Mouse (Mus musculus): ENCODE measurements around the gene Trim6. TPM values are rescaled to one million over a fixed set of nuclear protein-coding genes. Genes with fewer than 3 reads are reported as not detected.
"Not testable (repeated sequence)": the region's sequence is repeated elsewhere in the genome, so short reads cannot be mapped to it uniquely, and the experiment has no call there.

Gene Trim6
- polyA plus RNA-seq, 1 experiment from 2014 or later = 7.6 TPM

GRCm38 (mm10) chr7:104217881-104218280 lies 712 bp upstream of the Trim6 start:
- Histone ChIP-seq H3K9me3 (replicated peaks) (no peaks in the 10 kb centered on the region), H3K4me2 (no peak overlapping the region), H3K27me3 (replicated peaks) (no peaks in the 10 kb centered on the region), H3K9ac (no peak overlapping the region), H3K4me3 (no peak overlapping the region), H3K36me3 (no peaks in the 10 kb centered on the region), H3K27ac (ENCODE audit: poor library complexity, severe bottlenecking) (no peak overlapping the region), H3K4me1 (replicated peaks) (peaks cover 5% of the 10 kb centered on the region; the same call in 1 of the 2 replicates)
- ATAC-seq (ENCODE audit: insufficient number of reproducible peaks, low FRiP score) = no peak
- WGBS = 60% methylated on average over 2 of the region's 2 CpGs

GRCm38 (mm10) chr7:104231203-104231602 lies 12.6 kb downstream of the Trim6 start:
- Histone ChIP-seq H3K27ac (ENCODE audit: poor library complexity, severe bottlenecking) (no peak overlapping the region), H3K27me3 (replicated peaks) (no peaks in the 10 kb centered on the region)
- WGBS = 29% methylated on average over 2 of the region's 2 CpGs

GRCm38 (mm10) chr7:104240857-104241256 lies 22.3 kb downstream of the Trim6 start:
- Histone ChIP-seq H3K27ac (ENCODE audit: poor library complexity, severe bottlenecking) (no peak overlapping the region), H3K9ac (no peak overlapping the region)

More at GRCm38 (mm10) chr7:104231203-104231602, 12.6 kb downstream of the Trim6 start:
- no peak overlapping the region for H3K4me3 ChIP-seq
- no peak overlapping the region for H3K9ac ChIP-seq
- no peaks in the 10 kb centered on the region for H3K9me3 ChIP-seq (replicated peaks)
- peaks cover 20% of the 10 kb centered on the region for H3K36me3 ChIP-seq
- no peaks in the 10 kb centered on the region for H3K4me1 ChIP-seq (replicated peaks)
- H3K4me2 ChIP-seq = no peak overlapping the region
- ATAC-seq (ENCODE audit: insufficient number of reproducible peaks, low FRiP score) = no peak

GRCm38 (mm10) chr7:104243616-104244015 lies 25.0 kb downstream of the Trim6 start:
- no peaks in the 10 kb centered on the region for H3K27me3 ChIP-seq (replicated peaks)
- H3K9ac ChIP-seq = no peak overlapping the region
- H3K4me2 ChIP-seq = no peak overlapping the region
- H3K4me3 ChIP-seq = no peak overlapping the region
- H3K9me3 ChIP-seq (replicated peaks) = no peaks in the 10 kb centered on the region
- H3K27ac ChIP-seq (ENCODE audit: poor library complexity, severe bottlenecking) = no peak overlapping the region
- WGBS = 50% methylated on average over 1 of the region's 1 CpGs
- no peak for ATAC-seq (ENCODE audit: insufficient number of reproducible peaks, low FRiP score)
- no peaks in the 10 kb centered on the region for H3K36me3 ChIP-seq
- H3K4me1 ChIP-seq (replicated peaks) = no peaks in the 10 kb centered on the region

More at GRCm38 (mm10) chr7:104240857-104241256, 22.3 kb downstream of the Trim6 start:
- H3K4me3 ChIP-seq = no peak overlapping the region
- ATAC-seq (ENCODE audit: insufficient number of reproducible peaks, low FRiP score) = no peak
- H3K4me2 ChIP-seq = no peak overlapping the region
- H3K9me3 ChIP-seq (replicated peaks) = no peaks in the 10 kb centered on the region
- no peaks in the 10 kb centered on the region for H3K4me1 ChIP-seq (replicated peaks)
- no peaks in the 10 kb centered on the region for H3K36me3 ChIP-seq
- no peaks in the 10 kb centered on the region for H3K27me3 ChIP-seq (replicated peaks)

- Histone ChIP-seq H3K27me3 (replicated peaks) (no peaks in the 10 kb centered on the region), H3K4me1 (replicated peaks) (no peaks in the 10 kb centered on the region), H3K9me3 (replicated peaks) (no peaks in the 10 kb centered on the region), H3K9ac (peak within 1 kb of the TSS; percentile 80), H3K4me3 (peak within 1 kb of the TSS; percentile 69), H3K36me3 (no peaks in the 10 kb centered on the region), H3K27ac (ENCODE audit: poor library complexity, severe bottlenecking) (no peak within 1 kb of the TSS), H3K4me2 (peak within 1 kb of the TSS; percentile 80)
- ATAC-seq (ENCODE audit: insufficient number of reproducible peaks, low FRiP score) = peak; percentile 84
- 5% methylated on average over 13 of the region's 13 CpGs for WGBS
Observed at GRCm38 (mm10) chr7:104244287-104245181, 25.9 kb downstream of the Trim6 start, which contains the start of gene Trim34a. TSS of gene Trim34a (plus strand) at chr7:104244457.

- not testable (repeated sequence) for H3K9ac ChIP-seq; ATAC-seq (ENCODE audit: insufficient number of reproducible peaks, low FRiP score); H3K4me1 ChIP-seq (replicated peaks); H3K27me3 ChIP-seq (replicated peaks); H3K4me3 ChIP-seq; H3K9me3 ChIP-seq (replicated peaks); H3K27ac ChIP-seq (ENCODE audit: poor library complexity, severe bottlenecking); H3K4me2 ChIP-seq; H3K36me3 ChIP-seq
- 82% methylated on average over 4 of the region's 4 CpGs for WGBS
Observed at GRCm38 (mm10) chr7:104260380-104260779, 41.8 kb downstream of the Trim6 start.

GRCm38 (mm10) chr7:104265335-104265734 lies 46.7 kb downstream of the Trim6 start:
- H3K9ac ChIP-seq; H3K36me3 ChIP-seq; H3K27ac ChIP-seq (ENCODE audit: poor library complexity, severe bottlenecking); H3K9me3 ChIP-seq (replicated peaks); H3K4me3 ChIP-seq; H3K4me2 ChIP-seq; H3K4me1 ChIP-seq (replicated peaks); H3K27me3 ChIP-seq (replicated peaks): not testable (repeated sequence)
- peak; percentile 73 for ATAC-seq (ENCODE audit: insufficient number of reproducible peaks, low FRiP score)
- WGBS = 64% methylated on average over 5 of the region's 5 CpGs

GRCm38 (mm10) chr7:104279361-104279760 lies 60.8 kb downstream of the Trim6 start:
- ATAC-seq (ENCODE audit: insufficient number of reproducible peaks, low FRiP score); H3K27me3 ChIP-seq (replicated peaks); H3K9ac ChIP-seq; H3K4me2 ChIP-seq; H3K27ac ChIP-seq (ENCODE audit: poor library complexity, severe bottlenecking); H3K4me1 ChIP-seq (replicated peaks); H3K9me3 ChIP-seq (replicated peaks); H3K36me3 ChIP-seq; H3K4me3 ChIP-seq: not testable (repeated sequence)
- WGBS = 76% methylated on average over 3 of the region's 3 CpGs

Other genes with a start within 250 kb of the Trim6 start
- gene Olfr635, start 247.6 kb upstream of the Trim6 start, polyA plus RNA-seq (2016; fragmentation: Nextera tagmentation; extraction: Ambion mirVana) = not detected in 2 replicates
- gene Olfr638, start 220.0 kb upstream of the Trim6 start, polyA plus RNA-seq (2016; fragmentation: Nextera tagmentation; extraction: Ambion mirVana) = 0.18 TPM in 1 of 2 replicates, not detected in the other
- gene Olfr639, start 201.5 kb upstream of the Trim6 start, polyA plus RNA-seq (2016; fragmentation: Nextera tagmentation; extraction: Ambion mirVana) = 0.03 and 0.04 TPM in 2 replicates
- gene Olfr640, start 193.2 kb upstream of the Trim6 start, polyA plus RNA-seq (2016; fragmentation: Nextera tagmentation; extraction: Ambion mirVana) = not detected in 2 replicates
- gene Olfr641, start 183.3 kb upstream of the Trim6 start, polyA plus RNA-seq (2016; fragmentation: Nextera tagmentation; extraction: Ambion mirVana) = not detected in 2 replicates
- gene Olfr642, start 166.1 kb upstream of the Trim6 start, polyA plus RNA-seq (2016; fragmentation: Nextera tagmentation; extraction: Ambion mirVana) = not detected in 2 replicates
- not detected in 2 replicates for gene 4930516K23Rik, start 157.3 kb upstream of the Trim6 start, polyA plus RNA-seq (2016; fragmentation: Nextera tagmentation; extraction: Ambion mirVana)
- not detected in 2 replicates for gene Olfr644, start 146.9 kb upstream of the Trim6 start, polyA plus RNA-seq (2016; fragmentation: Nextera tagmentation; extraction: Ambion mirVana)
- not detected in 2 replicates for gene Olfr645, start 133.3 kb upstream of the Trim6 start, polyA plus RNA-seq (2016; fragmentation: Nextera tagmentation; extraction: Ambion mirVana)
- not detected in 2 replicates for gene Olfr646, start 113.9 kb upstream of the Trim6 start, polyA plus RNA-seq (2016; fragmentation: Nextera tagmentation; extraction: Ambion mirVana)
- gene Ubqln5, start 89.0 kb upstream of the Trim6 start, polyA plus RNA-seq (2016; fragmentation: Nextera tagmentation; extraction: Ambion mirVana) = not detected in 2 replicates
- not detected in 2 replicates for gene Olfr643, start 81.4 kb upstream of the Trim6 start, polyA plus RNA-seq (2016; fragmentation: Nextera tagmentation; extraction: Ambion mirVana)
- not detected in 2 replicates for gene Ubqln3, start 75.5 kb upstream of the Trim6 start, polyA plus RNA-seq (2016; fragmentation: Nextera tagmentation; extraction: Ambion mirVana)
- gene Ubqlnl, start 68.2 kb upstream of the Trim6 start, polyA plus RNA-seq (2016; fragmentation: Nextera tagmentation; extraction: Ambion mirVana) = not detected in 2 replicates
- not detected in 2 replicates for gene Olfm5, start 54.0 kb upstream of the Trim6 start, polyA plus RNA-seq (2016; fragmentation: Nextera tagmentation; extraction: Ambion mirVana)
- 0.28 and 0.32 TPM in 2 replicates for gene Olfr648, start 35.4 kb upstream of the Trim6 start, polyA plus RNA-seq (2016; fragmentation: Nextera tagmentation; extraction: Ambion mirVana)
- gene Olfr649, start 22.8 kb upstream of the Trim6 start, polyA plus RNA-seq (2016; fragmentation: Nextera tagmentation; extraction: Ambion mirVana) = not detected in 2 replicates
- gene Trim34a, start 25.7 kb downstream of the Trim6 start, polyA plus RNA-seq (2016; fragmentation: Nextera tagmentation; extraction: Ambion mirVana) = 2.4 TPM in 2 replicates
- 0.53 and 0.64 TPM in 2 replicates for gene Trim5, start 69.3 kb downstream of the Trim6 start, polyA plus RNA-seq (2016; fragmentation: Nextera tagmentation; extraction: Ambion mirVana)
- 10.0 and 11.8 TPM in 2 replicates for gene Trim12a, start 96.7 kb downstream of the Trim6 start, polyA plus RNA-seq (2016; fragmentation: Nextera tagmentation; extraction: Ambion mirVana)
- gene Trim34b, start 110.7 kb downstream of the Trim6 start, polyA plus RNA-seq (2016; fragmentation: Nextera tagmentation; extraction: Ambion mirVana) = 0.17 TPM in 1 of 2 replicates, not detected in the other
- 2.3 and 2.4 TPM in 2 replicates for gene Trim12c, start 134.6 kb downstream of the Trim6 start, polyA plus RNA-seq (2016; fragmentation: Nextera tagmentation; extraction: Ambion mirVana)
- gene Trim30b, start 151.1 kb downstream of the Trim6 start, polyA plus RNA-seq (2016; fragmentation: Nextera tagmentation; extraction: Ambion mirVana) = not detected in 2 replicates
- not detected in 2 replicates for gene Trim30c, start 182.0 kb downstream of the Trim6 start, polyA plus RNA-seq (2016; fragmentation: Nextera tagmentation; extraction: Ambion mirVana)
- gene Trim30a, start 246.4 kb downstream of the Trim6 start, polyA plus RNA-seq (2016; fragmentation: Nextera tagmentation; extraction: Ambion mirVana) = 0.49 and 0.76 TPM in 2 replicates